Mouse (Mus musculus) liver, embryonic 14.5 days (tissue): ENCODE measurements around the gene Pax4. TPM values are rescaled to one million over a fixed set of nuclear protein-coding genes. Genes with fewer than 3 reads are reported as not detected.
A peak's percentile ranks its signal among the peaks of the same experiment; 100 is the strongest.

Experiments
- ATAC-seq: fragments of 200-750 bp; cut with Nextera tagmentation; 2 replicates; pipeline ENCODE4 v1.8.0; 2017; ENCODE audit warnings: moderate number of reproducible peaks, mild to moderate bottlenecking, moderate library complexity; ENCODE audit not compliant: insufficient read depth
- DNase-seq, 3 experiments: peaks; one replicate each; pipeline ENCODE4 v3.0.0-alpha.2; 2012 to 2013; ENCODE audit warnings: low read depth in 3 of 3, low spot score in 3 of 3
- H3K27ac ChIP-seq: fragments of 300-500 bp; sonication (generic); 2 replicates; pipeline ENCODE4 v1.5.1; 2014; ENCODE audit warnings: moderate library complexity, mild to moderate bottlenecking, control low read depth, inconsistent platforms
- H3K27me3 ChIP-seq: fragments of 300-500 bp; sonication (generic); 2 replicates; pipeline ENCODE4 v1.6.1; 2014; ENCODE audit warnings: mild to moderate bottlenecking, low read length, moderate library complexity; ENCODE audit not compliant: control insufficient read depth, insufficient read depth
- H3K36me3 ChIP-seq: fragments of 300-500 bp; sonication (generic); replicated peaks from 2 replicates; pipeline ENCODE4 v1.6.1; 2014; ENCODE audit warnings: low read depth; ENCODE audit not compliant: control insufficient read depth, insufficient read depth
- H3K4me1 ChIP-seq, 2 experiments: fragments of 200-500 bp in 1 of 2; fragments of 300-500 bp in 1 of 2; sonication (generic) in 1 of 2; replicated peaks; 2 replicates each; pipeline ENCODE4 v1.6.1; 2012 to 2014; ENCODE audit warnings: antibody characterized with exemption in 1 of 2, inconsistent platforms in 1 of 2, low read length in 1 of 2; ENCODE audit not compliant: control insufficient read depth in 2 of 2, insufficient read depth in 2 of 2
- H3K4me2 ChIP-seq: fragments of 300-500 bp; sonication (generic); 2 replicates; pipeline ENCODE4 v1.6.1; 2014; ENCODE audit warnings: low read depth, mild to moderate bottlenecking, control low read depth, moderate library complexity
- H3K4me3 ChIP-seq, 2 experiments: fragments of 200-500 bp in 1 of 2; fragments of 300-500 bp in 1 of 2; sonication (generic) in 1 of 2; 2 replicates each; pipeline ENCODE4 v1.5.1; 2012 to 2014; ENCODE audit warnings: low read depth in 2 of 2, low read length in 2 of 2, mild to moderate bottlenecking in 2 of 2, control low read depth in 1 of 2, inconsistent platforms in 1 of 2, moderate library complexity in 1 of 2; ENCODE audit not compliant: insufficient read depth in 1 of 2
- H3K9ac ChIP-seq: fragments of 300-500 bp; sonication (generic); replicated peaks from 2 replicates; pipeline ENCODE4 v1.6.1; 2014; ENCODE audit warnings: mild to moderate bottlenecking, control low read depth, moderate library complexity
- H3K9me3 ChIP-seq: fragments of 300-500 bp; sonication (generic); 2 replicates; pipeline ENCODE4 v1.6.1; 2016; ENCODE audit warnings: low read length, mixed read lengths; ENCODE audit not compliant: control insufficient read depth
- CTCF ChIP-seq: IDR thresholded peaks from 2 replicates; pipeline ENCODE4 v1.5.1; 2016; ENCODE audit warnings: antibody characterized with exemption, low read depth, control low read depth
- EP300 ChIP-seq: IDR thresholded peaks from 2 replicates; pipeline ENCODE4 v1.6.1; 2016; ENCODE audit warnings: antibody characterized with exemption, low read depth
- WGBS: fragments of 180-500 bp; shearing (Covaris S2); extraction: QIAGEN DNeasy Blood & Tissue Kit; methylation state at CpG from one replicate; pipeline ENCODE4 v1.1.7; 2014; ENCODE audit not compliant: insufficient replicate concordance; 5-methylcytosine and 5-hydroxymethylcytosine counted together
- polyA plus RNA-seq, 2 experiments: library from polyadenylated mRNA; depleted of rRNA in 1 of 2; stranded (reverse) in 1 of 2; unstranded in 1 of 2; fragments of >200 nt; fragmentation: Nextera tagmentation in 1 of 2; extraction: Ambion mirVana in 1 of 2; gene quantifications; 2 replicates each; pipeline versions ENCODE4 v1.2.1 to v1.2.3; 2012 to 2014

Gene Pax4
- polyA plus RNA-seq, 2 experiments: not detected

DNA sequence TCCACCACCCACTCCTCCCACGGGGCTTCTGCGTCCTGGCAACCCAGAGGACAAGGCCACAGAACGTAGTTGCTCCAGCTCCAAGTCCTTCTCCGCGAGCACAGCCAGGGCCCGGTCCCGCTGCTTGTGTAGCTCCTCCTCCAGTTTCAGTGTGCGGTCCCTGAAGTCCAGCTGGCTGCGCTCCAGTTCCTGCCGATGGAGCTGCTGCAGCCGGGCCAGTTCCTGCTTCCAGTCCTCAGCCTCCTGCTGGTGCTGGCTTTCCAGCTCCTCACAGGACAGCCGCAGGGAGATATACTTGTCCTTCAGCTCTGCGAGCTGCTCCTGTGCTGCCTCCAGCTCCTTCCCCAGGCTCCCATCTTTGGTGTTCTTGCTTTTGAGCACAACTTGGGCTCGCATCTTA lies 30.7 kb downstream of the Pax4 start:
- peaks cover 20 to 25% of the 10 kb centered on the region in 2 experiments for H3K4me1 ChIP-seq
- DNase-seq: no peak
- H3K4me2 ChIP-seq: no peak overlapping the region
- H3K9me3 ChIP-seq: no peaks in the 10 kb centered on the region
- H3K4me3 ChIP-seq: no peak overlapping the region
- H3K9ac ChIP-seq: no peak overlapping the region
- TF ChIP-seq EP300 (no peak), CTCF (no peak)
- H3K27me3 ChIP-seq: no peaks in the 10 kb centered on the region
- no peak for ATAC-seq
- H3K36me3 ChIP-seq: peaks cover 21% of the 10 kb centered on the region
- 88% methylated on average over 14 of the region's 14 CpGs for WGBS
- H3K27ac ChIP-seq: no peak overlapping the region

- Histone ChIP-seq H3K4me2 (no peak overlapping the region), H3K36me3 (peaks cover 21% of the 10 kb centered on the region), H3K4me3 (no peak overlapping the region), H3K9ac (no peak overlapping the region), H3K27me3 (no peaks in the 10 kb centered on the region), H3K4me1 (peaks cover 12 to 14% of the 10 kb centered on the region in 2 experiments), H3K9me3 (no peaks in the 10 kb centered on the region), H3K27ac (no peak overlapping the region)
- ATAC-seq: no peak
- TF ChIP-seq CTCF: no peak
- no peak for TF ChIP-seq EP300
- no peak for DNase-seq
- WGBS: 82% methylated on average over 4 of the region's 4 CpGs
Measured at GRCm38 (mm10) chr6:28416981-28417380, 32.2 kb downstream of the Pax4 start.

DNA sequence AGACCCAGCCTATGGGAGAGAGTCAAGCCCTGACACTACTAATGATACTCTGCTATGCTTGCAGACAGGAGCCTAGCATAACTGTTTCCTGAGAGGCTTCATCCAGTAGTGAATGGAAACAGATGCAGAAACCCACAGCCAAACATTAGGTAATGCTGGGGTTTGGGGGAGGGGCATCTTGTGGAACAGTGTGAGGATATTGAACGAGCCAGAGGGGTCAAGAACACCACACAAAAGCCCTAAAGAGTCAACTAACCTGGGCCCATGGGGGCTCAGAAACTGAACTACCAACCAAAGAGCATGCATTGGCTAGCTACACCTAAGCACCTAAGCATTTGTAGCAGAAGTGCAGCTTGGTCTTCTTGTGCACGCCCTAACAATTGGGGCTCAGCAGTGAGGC lies 37.9 kb downstream of the Pax4 start:
- no peak overlapping the region for H3K4me2 ChIP-seq
- 44% methylated on average over 2 of the region's 2 CpGs for WGBS
- no peak overlapping the region for H3K27ac ChIP-seq
- H3K4me3 ChIP-seq: no peak overlapping the region
- TF ChIP-seq CTCF (no peak), EP300 (no peak)
- H3K9ac ChIP-seq: no peak overlapping the region
- no peaks in the 10 kb centered on the region for H3K27me3 ChIP-seq
- no peaks in the 10 kb centered on the region; the same call in 1 of the 2 replicates for H3K36me3 ChIP-seq
- H3K4me1 ChIP-seq: no peaks in the 10 kb centered on the region; a peak in 1 of 4 replicates
- ATAC-seq (no peak), DNase-seq (no peak)
- H3K9me3 ChIP-seq: no peaks in the 10 kb centered on the region

- ATAC-seq (no peak), DNase-seq (no peak)
- Histone ChIP-seq H3K4me2 (no peak overlapping the region), H3K27me3 (no peaks in the 10 kb centered on the region), H3K4me1 (no peaks in the 10 kb centered on the region), H3K27ac (no peak overlapping the region), H3K9ac (no peak overlapping the region), H3K36me3 (no peaks in the 10 kb centered on the region), H3K4me3 (no peak overlapping the region), H3K9me3 (no peaks in the 10 kb centered on the region)
- no peak for TF ChIP-seq CTCF
- no peak for TF ChIP-seq EP300
- WGBS: 43% methylated on average over 9 of the region's 9 CpGs
Measured at GRCm38 (mm10) chr6:28410053-28410452, 39.1 kb downstream of the Pax4 start.

DNA sequence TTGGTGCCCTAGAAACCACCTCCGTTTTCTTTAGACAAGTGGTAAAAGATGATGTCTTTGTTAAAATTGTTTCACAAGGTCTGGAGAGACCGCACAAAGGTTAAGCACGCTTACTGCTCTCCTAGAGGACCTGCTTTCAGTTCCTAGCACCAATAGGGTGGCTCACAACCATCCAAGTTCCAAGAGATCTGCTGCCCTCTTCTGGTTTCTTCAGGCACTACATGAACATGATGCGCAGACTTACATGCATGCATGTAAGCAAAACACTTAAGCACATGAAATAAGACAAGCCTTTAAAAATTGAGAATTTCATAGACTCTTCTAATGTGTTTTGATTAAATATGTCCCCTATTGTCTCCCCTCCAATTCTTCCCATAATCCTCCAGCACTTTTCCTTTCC lies 49.4 kb downstream of the Pax4 start:
- WGBS: 70% methylated on average over 4 of the region's 4 CpGs
- peak; percentile 61 for TF ChIP-seq CTCF
- TF ChIP-seq EP300: no peak

More for the DNA sequence above, 49.4 kb downstream of the Pax4 start:
- no peak overlapping the region for H3K4me2 ChIP-seq
- DNase-seq: no peak
- no peaks in the 10 kb centered on the region for H3K36me3 ChIP-seq
- H3K27me3 ChIP-seq: peaks cover 34% of the 10 kb centered on the region
- H3K4me1 ChIP-seq: no peaks in the 10 kb centered on the region
- H3K4me3 ChIP-seq: no peak overlapping the region
- no peaks in the 10 kb centered on the region for H3K9me3 ChIP-seq
- no peak overlapping the region for H3K27ac ChIP-seq
- no peak overlapping the region for H3K9ac ChIP-seq
- no peak for ATAC-seq
